Mouse (Mus musculus) E14TG2a.4 (cell line): ENCODE measurements around the gene Dnajc15.

Source experiments
- CTCF ChIP-seq: conservative IDR thresholded peaks from 2 replicates; pipeline ENCODE4 v1.5.1; 2014; ENCODE audit warnings: low read length
- NANOG ChIP-seq: IDR thresholded peaks from 2 replicates; pipeline ENCODE4 v1.6.1; 2014; ENCODE audit warnings: borderline replicate concordance, low read length, mixed read lengths
- POU5F1 ChIP-seq: IDR thresholded peaks from 2 replicates; pipeline ENCODE4 v1.6.1; 2014; ENCODE audit warnings: low read length, borderline replicate concordance

DNA sequence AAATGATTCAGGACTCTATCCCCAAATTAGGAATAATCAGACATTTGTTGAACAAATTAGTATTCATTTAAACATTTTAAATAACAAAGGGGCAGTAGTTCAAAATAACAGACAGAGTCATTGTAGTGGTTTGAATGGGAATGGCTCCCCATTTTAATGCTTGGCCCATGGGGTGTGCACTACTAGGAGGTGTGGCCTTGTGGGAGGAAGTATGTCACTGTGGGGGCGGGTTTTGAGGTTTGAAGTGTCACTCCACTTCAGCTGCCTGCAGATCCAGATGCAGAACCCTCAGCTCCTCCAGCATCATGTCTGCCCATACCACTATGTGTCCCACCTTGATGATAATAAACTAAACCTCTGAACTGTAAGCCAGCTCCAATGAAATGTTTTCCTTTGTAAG is 26.6 kb downstream of the Dnajc15 start:
- TF ChIP-seq CTCF (no peak), POU5F1 (no peak), NANOG (no peak; the same call in 1 of the 2 replicates)
